Mouse (Mus musculus) forebrain, embryonic 10.5 days (tissue): ENCODE results near the gene Magi1. TPM values are rescaled to one million over a fixed set of nuclear protein-coding genes. Genes with fewer than 3 reads are reported as not detected.

Source experiments
- DNase-seq: peaks from one replicate; pipeline ENCODE4 v3.0.0-alpha.2; 2017; ENCODE audit warnings: low spot score; ENCODE audit errors: extremely low spot score
- H3K27ac ChIP-seq: fragments of 300-500 bp; sonication (generic); 2 replicates; pipeline ENCODE4 v1.5.1; 2016; ENCODE audit warnings: mild to moderate bottlenecking
- H3K27me3 ChIP-seq: fragments of 300-500 bp; sonication (generic); 2 replicates; pipeline ENCODE4 v1.6.1; 2016; ENCODE audit warnings: mild to moderate bottlenecking; ENCODE audit not compliant: poor library complexity, severe bottlenecking
- H3K36me3 ChIP-seq: fragments of 300-500 bp; sonication (generic); replicated peaks from 2 replicates; pipeline ENCODE4 v1.6.1; 2016; ENCODE audit warnings: mild to moderate bottlenecking, moderate library complexity
- H3K4me1 ChIP-seq: fragments of 300-500 bp; sonication (generic); 2 replicates; pipeline ENCODE4 v1.6.1; 2016
- H3K4me3 ChIP-seq: fragments of 300-500 bp; sonication (generic); 2 replicates; pipeline ENCODE4 v1.5.1; 2016; ENCODE audit warnings: mild to moderate bottlenecking, moderate library complexity
- H3K9me3 ChIP-seq: fragments of 300-500 bp; sonication (generic); 2 replicates; pipeline ENCODE4 v1.6.1; 2016; ENCODE audit warnings: mild to moderate bottlenecking, moderate library complexity
- WGBS: fragments of 180-500 bp; shearing (Covaris S2); methylation state at CpG from one replicate; pipeline ENCODE4 v1.1.7; 2016; 5-methylcytosine and 5-hydroxymethylcytosine counted together
- polyA plus RNA-seq: library from polyadenylated mRNA; unstranded; fragments of >200 nt; fragmentation: Nextera tagmentation; extraction: Ambion mirVana; gene quantifications from 2 replicates; pipeline ENCODE4 v1.2.1, GENCODE M21; 2016

Gene Magi1
- polyA plus RNA-seq, 1 experiment from 2014 or later = 31.0 TPM

DNA sequence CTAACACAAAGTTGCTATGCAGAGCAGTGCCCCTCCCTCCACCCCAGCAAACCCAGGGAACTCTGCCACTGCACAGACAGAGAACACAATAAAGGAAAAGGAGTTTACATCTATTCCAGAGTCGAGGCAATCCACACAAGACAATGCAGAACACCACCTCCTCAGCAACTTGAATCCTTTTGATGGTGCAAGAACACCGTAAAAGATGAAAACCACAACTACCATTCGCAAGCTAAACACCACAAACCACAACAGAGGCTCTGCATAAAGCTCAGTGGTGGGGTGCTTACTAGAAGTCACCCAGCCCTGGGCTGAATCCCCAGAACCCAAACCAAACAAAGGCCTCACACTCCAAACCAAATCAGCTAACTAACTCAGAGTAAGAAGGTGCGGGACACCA is 99.4 kb downstream of the Magi1 start:
- 88% methylated on average over 4 of the region's 4 CpGs for WGBS
- Histone ChIP-seq H3K4me1 (peaks cover 39% of the 10 kb centered on the region), H3K9me3 (no peaks in the 10 kb centered on the region), H3K4me3 (no peak overlapping the region), H3K27me3 (no peaks in the 10 kb centered on the region), H3K27ac (no peak overlapping the region), H3K36me3 (no peaks in the 10 kb centered on the region)
- DNase-seq = no peak

GRCm38 (mm10) chr6:94183354-94183851 is 100.3 kb downstream of the Magi1 start:
- H3K36me3 ChIP-seq = no peaks in the 10 kb centered on the region
- no peaks in the 10 kb centered on the region for H3K27me3 ChIP-seq
- H3K4me3 ChIP-seq = no peak overlapping the region
- H3K27ac ChIP-seq = no peak overlapping the region
- DNase-seq = no peak
- H3K9me3 ChIP-seq = no peaks in the 10 kb centered on the region
- H3K4me1 ChIP-seq = peaks cover 39% of the 10 kb centered on the region
- WGBS = 82% methylated on average over 14 of the region's 14 CpGs

GRCm38 (mm10) chr6:94181673-94182255 is 102.0 kb downstream of the Magi1 start:
- no peak for DNase-seq
- Histone ChIP-seq H3K27me3 (no peaks in the 10 kb centered on the region), H3K4me3 (no peak overlapping the region), H3K36me3 (no peaks in the 10 kb centered on the region), H3K4me1 (peaks cover 54% of the 10 kb centered on the region), H3K27ac (no peak overlapping the region), H3K9me3 (no peaks in the 10 kb centered on the region)
- 55% methylated on average over 2 of the region's 2 CpGs for WGBS

DNA sequence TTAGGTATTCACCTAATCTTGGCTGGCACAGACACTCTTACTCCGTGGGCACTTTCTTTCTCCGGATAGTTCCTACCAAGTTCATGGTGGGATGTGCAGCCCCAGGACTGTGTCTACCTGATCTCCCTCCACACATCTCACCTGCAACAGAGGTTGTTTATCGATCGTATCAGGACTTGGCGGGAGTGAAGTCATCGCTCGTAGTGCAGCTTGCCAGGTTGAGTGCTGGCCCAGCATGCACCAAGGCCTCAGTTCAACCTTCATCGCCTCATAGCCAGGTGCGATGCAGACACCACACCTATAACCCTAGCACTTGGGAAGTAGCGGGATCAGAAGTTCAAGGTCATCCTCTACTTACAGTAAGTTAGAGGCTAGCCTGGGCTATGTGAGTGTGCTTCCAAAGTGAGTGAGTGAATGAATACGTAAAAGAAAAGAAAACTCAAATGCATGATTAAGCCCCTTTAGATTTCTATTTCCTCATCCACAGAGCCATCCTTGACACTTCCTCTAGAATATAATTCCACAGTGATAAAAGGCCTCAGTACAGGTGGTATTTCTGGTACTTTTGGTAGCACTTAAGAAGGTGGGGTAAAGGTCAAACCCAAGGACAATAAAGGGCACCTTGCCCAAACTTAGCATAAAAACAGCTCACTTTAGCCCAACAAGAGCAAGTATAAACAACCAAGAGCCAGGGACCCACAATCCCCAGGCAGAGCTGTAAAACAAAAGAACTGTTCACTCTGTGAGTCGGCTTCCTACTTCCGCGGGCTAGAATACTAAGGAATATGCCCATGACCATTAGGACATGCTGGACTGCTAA is 103.2 kb downstream of the Magi1 start:
- DNase-seq = no peak
- Histone ChIP-seq H3K36me3 (no peaks in the 10 kb centered on the region), H3K27me3 (no peaks in the 10 kb centered on the region), H3K4me1 (peaks cover 62% of the 10 kb centered on the region), H3K27ac (no peak overlapping the region), H3K4me3 (no peak overlapping the region), H3K9me3 (no peaks in the 10 kb centered on the region)
- 91% methylated on average over 14 of the region's 14 CpGs for WGBS

- Histone ChIP-seq H3K27me3 (no peaks in the 10 kb centered on the region), H3K4me3 (no peak overlapping the region), H3K9me3 (no peaks in the 10 kb centered on the region), H3K27ac (0 out of 2 replicates have a peak overlapping the region, but pooled peaks have one; percentile 20), H3K36me3 (no peaks in the 10 kb centered on the region), H3K4me1 (peaks cover 41% of the 10 kb centered on the region)
- DNase-seq = no peak
- 57% methylated on average over 3 of the region's 3 CpGs for WGBS
Observed at GRCm38 (mm10) chr6:94177559-94177958, 106.2 kb downstream of the Magi1 start.

DNA sequence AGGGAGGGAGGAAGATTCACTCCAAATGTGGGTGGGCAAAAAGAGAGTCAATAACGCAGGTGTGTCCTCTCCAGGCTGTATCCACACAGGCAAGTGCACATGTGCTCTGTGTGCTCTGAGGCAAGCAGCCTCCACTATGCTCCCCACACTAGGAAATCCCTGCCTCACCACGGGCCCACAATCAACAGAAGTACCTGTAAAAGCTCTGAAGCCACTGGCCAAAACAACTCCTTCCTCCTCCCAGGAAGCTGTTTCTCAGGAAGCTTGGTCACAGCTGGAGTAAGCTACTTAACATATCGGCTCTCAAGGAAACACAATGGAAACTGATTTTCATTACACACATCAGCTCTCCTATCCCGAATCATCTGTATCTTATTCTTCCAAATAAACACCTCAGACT is 107.0 kb downstream of the Magi1 start:
- Histone ChIP-seq H3K4me1 (peaks cover 32% of the 10 kb centered on the region), H3K36me3 (no peaks in the 10 kb centered on the region), H3K27me3 (no peaks in the 10 kb centered on the region), H3K4me3 (no peak overlapping the region), H3K27ac (no peak overlapping the region), H3K9me3 (no peaks in the 10 kb centered on the region)
- DNase-seq = no peak
- WGBS = 9% methylated on average over 4 of the region's 4 CpGs

DNA sequence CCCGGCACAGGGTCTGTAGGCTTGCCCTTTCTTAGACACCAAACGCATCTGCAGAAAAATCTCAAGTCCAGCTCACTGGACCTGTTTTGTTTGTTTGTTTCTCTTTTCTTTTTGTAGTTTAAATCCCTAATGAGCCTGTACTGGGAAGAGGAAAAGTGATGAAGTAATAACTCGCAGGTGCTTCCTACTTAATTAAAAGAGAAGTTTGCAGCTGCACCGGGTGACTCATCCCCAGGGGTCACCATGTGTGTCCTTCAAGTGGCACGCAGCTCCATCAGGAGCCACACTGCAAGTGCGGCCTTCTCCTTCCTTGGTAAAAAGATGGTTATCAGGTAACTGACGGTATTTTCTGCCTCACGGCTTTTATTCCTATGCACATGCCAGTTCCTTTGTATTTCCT is 112.5 kb downstream of the Magi1 start:
- no peak overlapping the region for H3K4me3 ChIP-seq
- H3K27ac ChIP-seq = no peak overlapping the region
- no peaks in the 10 kb centered on the region for H3K9me3 ChIP-seq
- H3K27me3 ChIP-seq = no peaks in the 10 kb centered on the region
- H3K36me3 ChIP-seq = no peaks in the 10 kb centered on the region
- WGBS = 76% methylated on average over 8 of the region's 8 CpGs
- peaks cover 11% of the 10 kb centered on the region for H3K4me1 ChIP-seq
- DNase-seq = no peak

GRCm38 (mm10) chr6:94169581-94170194 is 114.0 kb downstream of the Magi1 start:
- no peaks in the 10 kb centered on the region for H3K9me3 ChIP-seq
- H3K4me1 ChIP-seq = peaks cover 23% of the 10 kb centered on the region
- no peak overlapping the region for H3K27ac ChIP-seq
- H3K4me3 ChIP-seq = no peak overlapping the region
- no peak for DNase-seq
- 89% methylated on average over 9 of the region's 9 CpGs for WGBS
- no peaks in the 10 kb centered on the region for H3K36me3 ChIP-seq
- H3K27me3 ChIP-seq = no peaks in the 10 kb centered on the region

DNA sequence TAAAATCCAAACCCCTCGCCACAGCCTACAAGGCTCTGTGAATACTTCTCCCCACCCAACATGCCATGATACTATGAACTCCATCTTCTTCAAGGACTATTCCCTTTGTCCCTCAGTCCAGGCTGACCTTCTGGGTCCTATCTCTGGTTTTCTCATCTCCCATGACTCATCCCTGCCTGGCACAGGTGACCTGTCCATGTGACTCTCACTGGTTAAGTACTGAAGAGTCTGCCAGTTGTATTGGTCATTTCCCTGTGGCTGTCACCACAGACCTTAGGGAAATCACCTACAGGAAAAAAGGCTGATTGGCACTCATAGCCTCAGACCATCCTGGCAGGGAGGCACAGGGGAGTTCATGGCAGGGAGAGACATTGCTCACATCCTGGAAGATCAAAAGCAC is 117.8 kb downstream of the Magi1 start:
- no peak overlapping the region for H3K27ac ChIP-seq
- H3K4me3 ChIP-seq = no peak overlapping the region
- no peaks in the 10 kb centered on the region for H3K36me3 ChIP-seq
- H3K27me3 ChIP-seq = no peaks in the 10 kb centered on the region
- no peak for DNase-seq
- no peaks in the 10 kb centered on the region for H3K9me3 ChIP-seq
- 86% methylated on average over 1 of the region's 1 CpGs for WGBS
- peaks cover 44% of the 10 kb centered on the region for H3K4me1 ChIP-seq

GRCm38 (mm10) chr6:94164753-94165536 is 118.8 kb downstream of the Magi1 start:
- H3K27me3 ChIP-seq = no peaks in the 10 kb centered on the region
- H3K27ac ChIP-seq = peak overlapping the region; percentile 26
- no peaks in the 10 kb centered on the region for H3K36me3 ChIP-seq
- peaks cover 44% of the 10 kb centered on the region for H3K4me1 ChIP-seq
- no peak for DNase-seq
- WGBS = 80% methylated on average over 9 of the region's 9 CpGs
- H3K9me3 ChIP-seq = no peaks in the 10 kb centered on the region
- no peak overlapping the region for H3K4me3 ChIP-seq

- Histone ChIP-seq H3K36me3 (no peaks in the 10 kb centered on the region), H3K9me3 (no peaks in the 10 kb centered on the region), H3K4me3 (no peak overlapping the region), H3K27me3 (no peaks in the 10 kb centered on the region), H3K4me1 (peaks cover 49% of the 10 kb centered on the region), H3K27ac (peak overlapping the region; percentile 53)
- no peak for DNase-seq
- WGBS = 51% methylated on average over 9 of the region's 9 CpGs
Observed at GRCm38 (mm10) chr6:94163325-94163995, 120.3 kb downstream of the Magi1 start.

DNA sequence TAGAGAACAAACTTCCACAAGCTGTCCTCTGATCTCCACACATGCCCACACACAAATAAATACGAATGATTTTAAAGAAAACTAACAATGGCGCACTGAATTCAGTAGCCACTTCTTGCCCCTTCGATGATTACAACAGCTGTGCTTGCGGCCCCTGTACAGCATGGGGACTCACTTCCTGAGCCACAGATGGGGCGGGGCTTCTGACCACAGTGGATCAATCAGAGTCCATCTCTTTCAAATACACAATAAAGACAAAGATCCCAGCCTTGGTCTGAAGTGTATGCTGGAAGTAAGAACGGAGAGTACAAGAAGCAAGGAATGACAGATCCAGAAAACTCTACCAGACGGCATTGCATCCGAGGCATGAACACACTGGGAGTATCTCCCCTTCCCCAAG is 120.8 kb downstream of the Magi1 start:
- 75% methylated on average over 8 of the region's 8 CpGs for WGBS
- Histone ChIP-seq H3K4me3 (no peak overlapping the region), H3K9me3 (no peaks in the 10 kb centered on the region), H3K27me3 (no peaks in the 10 kb centered on the region), H3K27ac (peak overlapping the region; percentile 53), H3K4me1 (peaks cover 49% of the 10 kb centered on the region), H3K36me3 (no peaks in the 10 kb centered on the region)
- DNase-seq = no peak
